Mouse (Mus musculus) brain, embryonic 14.5 days (tissue): ENCODE measurements around the gene Bmper.

Experiments
- CTCF ChIP-seq: fragments of 200-500 bp; IDR thresholded peaks from 2 replicates; pipeline ENCODE4 v1.5.1; 2012; ENCODE audit warnings: inconsistent platforms, mild to moderate bottlenecking, moderate library complexity, borderline replicate concordance; ENCODE audit not compliant: insufficient read depth, insufficient read length; ENCODE audit errors: extremely low read depth
- POLR2A ChIP-seq: fragments of 200-500 bp; IDR thresholded peaks from 2 replicates; pipeline ENCODE4 v1.6.1; 2012; ENCODE audit warnings: mild to moderate bottlenecking, inconsistent platforms, borderline replicate concordance; ENCODE audit not compliant: poor library complexity, insufficient read depth, insufficient read length, severe bottlenecking; ENCODE audit errors: extremely low read depth

DNA sequence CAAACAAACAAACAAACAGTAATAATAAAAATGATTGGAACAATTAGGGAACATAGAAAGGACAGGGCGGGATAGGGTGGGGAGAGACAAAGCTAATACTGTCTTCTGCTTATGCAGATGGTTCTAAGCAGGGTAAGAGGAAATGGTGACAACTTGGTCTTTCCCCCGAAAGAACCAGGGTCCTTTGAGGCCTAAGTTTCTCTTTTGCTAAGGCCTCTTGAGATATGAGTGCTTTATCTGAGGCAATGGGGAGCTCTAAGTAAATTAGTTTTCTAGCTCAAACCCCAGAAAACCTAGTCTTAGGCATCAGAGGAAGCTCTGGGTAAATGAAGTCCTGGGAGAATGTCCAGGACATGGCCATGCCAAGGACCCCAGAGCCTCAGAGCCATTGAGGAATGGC is 141.2 kb downstream of the Bmper start:
- TF ChIP-seq CTCF (no peak), POLR2A (no peak)
